Mouse (Mus musculus) bone marrow, adult 2 months (tissue): ENCODE data around the gene Zfp579. TPM values are rescaled to one million over a fixed set of nuclear protein-coding genes. Genes with fewer than 3 reads are reported as not detected.
"Not testable (repeated sequence)": the region's sequence is repeated elsewhere in the genome, so short reads cannot be mapped to it uniquely, and the experiment has no call there.

Experiments used
- H3K27ac ChIP-seq: fragments of 200-500 bp; 2 replicates; pipeline ENCODE4 v1.5.1; 2012; ENCODE audit warnings: low read depth, mild to moderate bottlenecking, control low read depth, inconsistent platforms, low read length; ENCODE audit not compliant: control insufficient read depth, poor library complexity, insufficient read depth
- H3K4me1 ChIP-seq: fragments of 200-500 bp; 2 replicates; pipeline ENCODE4 v1.6.1; 2011; ENCODE audit warnings: low read length; ENCODE audit not compliant: control insufficient read depth, insufficient read depth
- H3K4me3 ChIP-seq: fragments of 200-500 bp; replicated peaks from 2 replicates; pipeline ENCODE3; 2011; ENCODE audit warnings: mild to moderate bottlenecking, low read depth, low read length, control low read depth; ENCODE audit not compliant: control insufficient read depth
- CTCF ChIP-seq: fragments of 200-500 bp; IDR thresholded peaks from 2 replicates; pipeline ENCODE4 v1.5.1; 2011; ENCODE audit warnings: low read length, control low read depth; ENCODE audit not compliant: control insufficient read depth, insufficient read depth
- POLR2A ChIP-seq: fragments of 200-500 bp; IDR thresholded peaks from 2 replicates; pipeline ENCODE4 v1.6.1; 2011; ENCODE audit warnings: low read depth, mild to moderate bottlenecking, control low read depth, low read length, borderline replicate concordance; ENCODE audit not compliant: control insufficient read depth
- WGBS: fragments of 180-500 bp; shearing (Covaris S2); methylation state at CpG from one replicate; pipeline ENCODE4 v1.1.7; 2018; 5-methylcytosine and 5-hydroxymethylcytosine counted together
- polyA plus RNA-seq: library from polyadenylated mRNA; stranded (reverse); fragments of >200 nt; gene quantifications from 2 replicates; pipeline ENCODE4 v1.2.4, GENCODE M21; 2011; ENCODE audit warnings: low replicate concordance; ENCODE audit not compliant: missing spikeins, insufficient read depth, insufficient read length

The Zfp579 gene
- polyA plus RNA-seq, 1 experiment: 44.8 TPM

GRCm38 (mm10) chr7:5033818-5034217, 37.9 kb upstream of the Zfp579 start, which contains the start of gene 4632433K11Rik:
4632433K11Rik (plus strand) TSS chr7:5034118.
- TF ChIP-seq POLR2A (no peak), CTCF (no peak)
- H3K27ac ChIP-seq: no peak within 1 kb of the TSS
- 75% methylated on average over 3 of the region's 3 CpGs for WGBS
- H3K4me3 ChIP-seq: no peak within 1 kb of the TSS
- H3K4me1 ChIP-seq: no peaks in the 10 kb centered on the region; the same call in 1 of the 2 replicates

- Histone ChIP-seq H3K4me3 (no peak overlapping the region), H3K27ac (no peak overlapping the region), H3K4me1 (no peaks in the 10 kb centered on the region; the same call in 1 of the 2 replicates)
- TF ChIP-seq POLR2A (no peak), CTCF (no peak)
- 96% methylated on average over 46 of the region's 46 CpGs for WGBS
Measured at GRCm38 (mm10) chr7:5031496-5031895, 35.5 kb upstream of the Zfp579 start.

GRCm38 (mm10) chr7:5030554-5031275, 34.8 kb upstream of the Zfp579 start:
- H3K4me1 ChIP-seq: no peaks in the 10 kb centered on the region
- no peak overlapping the region for H3K27ac ChIP-seq
- 95% methylated on average over 63 of the region's 63 CpGs for WGBS
- TF ChIP-seq POLR2A (no peak), CTCF (no peak)
- no peak overlapping the region for H3K4me3 ChIP-seq

GRCm38 (mm10) chr7:5029946-5030345, 34.0 kb upstream of the Zfp579 start:
- TF ChIP-seq CTCF (no peak), POLR2A (no peak)
- no peaks in the 10 kb centered on the region for H3K4me1 ChIP-seq
- no peak overlapping the region for H3K27ac ChIP-seq
- no peak overlapping the region for H3K4me3 ChIP-seq
- 94% methylated on average over 21 of the region's 21 CpGs for WGBS

GRCm38 (mm10) chr7:5029543-5029942, 33.6 kb upstream of the Zfp579 start:
- Histone ChIP-seq H3K4me3 (no peak overlapping the region), H3K4me1 (no peaks in the 10 kb centered on the region), H3K27ac (no peak overlapping the region)
- TF ChIP-seq POLR2A (no peak), CTCF (no peak)
- WGBS: 97% methylated on average over 22 of the region's 22 CpGs

GRCm38 (mm10) chr7:5021197-5021596, 25.2 kb upstream of the Zfp579 start:
- H3K4me1 ChIP-seq: no peaks in the 10 kb centered on the region
- TF ChIP-seq POLR2A: no peak
- no peak for TF ChIP-seq CTCF
- WGBS: 46% methylated on average over 5 of the region's 5 CpGs
- H3K4me3 ChIP-seq: no peak overlapping the region
- no peak overlapping the region for H3K27ac ChIP-seq

- WGBS: 1% methylated on average over 15 of the region's 15 CpGs
- Histone ChIP-seq H3K27ac (peak overlapping the region; percentile 88), H3K4me3 (peak overlapping the region; percentile 73), H3K4me1 (no peaks in the 10 kb centered on the region; the same call in 1 of the 2 replicates)
- TF ChIP-seq CTCF (no peak), POLR2A (no peak)
Measured at GRCm38 (mm10) chr7:5020685-5021084, 24.7 kb upstream of the Zfp579 start.

GRCm38 (mm10) chr7:5020000-5020681, 24.2 kb upstream of the Zfp579 start, which contains the start of the genes Zfp865 and Ccdc106:
Zfp865 (plus strand) TSS chr7:5020376.
Ccdc106 (plus strand) TSS chr7:5020553.
- TF ChIP-seq POLR2A (peak; percentile 82; the same call in 1 of the 2 replicates), CTCF (no peak)
- under 1% methylated on average over 49 of the region's 49 CpGs for WGBS

GRCm38 (mm10) chr7:5019576-5019975, 23.6 kb upstream of the Zfp579 start:
- H3K4me1 ChIP-seq, H3K4me3 ChIP-seq, H3K27ac ChIP-seq: not testable (repeated sequence)
- WGBS: 23% methylated on average over 8 of the region's 8 CpGs

More at GRCm38 (mm10) chr7:5020000-5020681, 24.2 kb upstream of the Zfp579 start, which contains the start of the genes Zfp865 and Ccdc106:
- Histone ChIP-seq H3K27ac (peak within 1 kb of the TSS; percentile 88), H3K4me3 (peak within 1 kb of the TSS; percentile 73), H3K4me1 (no peaks in the 10 kb centered on the region; the same call in 1 of the 2 replicates)
